Mouse (Mus musculus) stomach, postnatal 0 days (tissue): ENCODE measurements around the gene Il1a. TPM values are rescaled to one million over a fixed set of nuclear protein-coding genes. Genes with fewer than 3 reads are reported as not detected.

Experiments used
- ATAC-seq: fragments of 200-750 bp; cut with Nextera tagmentation; 2 replicates; pipeline ENCODE4 v1.8.0; 2017; ENCODE audit not compliant: low FRiP score, low TSS enrichment
- DNase-seq: peaks from one replicate; pipeline ENCODE4 v3.0.0-alpha.2; 2016; ENCODE audit warnings: low spot score
- H3K27ac ChIP-seq: fragments of 300-500 bp; sonication (generic); replicated peaks from 2 replicates; pipeline ENCODE4 v1.5.1; 2014; ENCODE audit warnings: mild to moderate bottlenecking, control low read depth
- H3K27me3 ChIP-seq: fragments of 300-500 bp; sonication (generic); 2 replicates; pipeline ENCODE4 v1.6.1; 2014; ENCODE audit warnings: low read length; ENCODE audit not compliant: control insufficient read depth, insufficient read depth
- H3K36me3 ChIP-seq: fragments of 300-500 bp; sonication (generic); 2 replicates; pipeline ENCODE4 v1.6.1; 2014; ENCODE audit warnings: low read length, mixed read lengths; ENCODE audit not compliant: control insufficient read depth, insufficient read depth
- H3K4me1 ChIP-seq: fragments of 300-500 bp; sonication (generic); replicated peaks from 2 replicates; pipeline ENCODE4 v1.6.1; 2014; ENCODE audit warnings: antibody characterized with exemption; ENCODE audit not compliant: control insufficient read depth, insufficient read depth
- H3K4me2 ChIP-seq: fragments of 300-500 bp; sonication (generic); replicated peaks from 2 replicates; pipeline ENCODE4 v1.6.1; 2014; ENCODE audit warnings: low read depth, mild to moderate bottlenecking, control low read depth, moderate library complexity
- H3K4me3 ChIP-seq: fragments of 300-500 bp; sonication (generic); 2 replicates; pipeline ENCODE4 v1.5.1; 2014; ENCODE audit warnings: low read depth, low read length, control low read depth
- H3K9ac ChIP-seq: fragments of 300-500 bp; sonication (generic); 2 replicates; pipeline ENCODE4 v1.6.1; 2014; ENCODE audit warnings: mild to moderate bottlenecking, low read length, control low read depth, mixed read lengths
- H3K9me3 ChIP-seq: fragments of 300-500 bp; sonication (generic); 2 replicates; pipeline ENCODE4 v1.6.1; 2016; ENCODE audit warnings: low read length; ENCODE audit not compliant: control insufficient read depth
- CTCF ChIP-seq: IDR thresholded peaks from 2 replicates; pipeline ENCODE4 v1.5.1; 2016; ENCODE audit warnings: antibody characterized with exemption, low read depth, mild to moderate bottlenecking, moderate library complexity
- EP300 ChIP-seq: optimal IDR thresholded peaks from 2 replicates; pipeline ENCODE3; 2016; ENCODE audit warnings: antibody characterized with exemption
- WGBS: fragments of 180-500 bp; shearing (Covaris S2); extraction: QIAGEN DNeasy Blood & Tissue Kit; methylation state at CpG from one replicate; pipeline ENCODE4 v1.1.7; 2014; 5-methylcytosine and 5-hydroxymethylcytosine counted together
- polyA plus RNA-seq: library from polyadenylated mRNA; unstranded; fragments of >200 nt; fragmentation: Nextera tagmentation; extraction: Ambion mirVana; gene quantifications from 2 replicates; pipeline ENCODE4 v1.2.1, GENCODE M21; 2015

Il1a gene
- polyA plus RNA-seq, result 4.6 and 5.8 TPM in 2 replicates

- no peak for TF ChIP-seq CTCF
- TF ChIP-seq EP300, result no peak
- no peaks in the 10 kb centered on the region for H3K9me3 ChIP-seq
- H3K4me1 ChIP-seq, result no peaks in the 10 kb centered on the region
- 73% methylated on average over 7 of the region's 7 CpGs for WGBS
- no peaks in the 10 kb centered on the region for H3K36me3 ChIP-seq
- no peak within 1 kb of the TSS for H3K9ac ChIP-seq
- no peak within 1 kb of the TSS for H3K27ac ChIP-seq
- ATAC-seq (no peak), DNase-seq (no peak)
- no peaks in the 10 kb centered on the region for H3K27me3 ChIP-seq
- no peak within 1 kb of the TSS for H3K4me2 ChIP-seq
- no peak within 1 kb of the TSS for H3K4me3 ChIP-seq
These were observed at the start of gene Il1a for GRCm38 (mm10) chr2:129309836-129310235. TSS of gene Il1a (minus strand) at chr2:129309972.

GRCm38 (mm10) chr2:129338138-129338621 is 28.4 kb upstream of the Il1a start:
- Histone ChIP-seq H3K9ac (no peak overlapping the region), H3K27ac (no peak overlapping the region), H3K36me3 (no peaks in the 10 kb centered on the region), H3K27me3 (no peaks in the 10 kb centered on the region), H3K9me3 (no peaks in the 10 kb centered on the region), H3K4me1 (no peaks in the 10 kb centered on the region), H3K4me3 (no peak overlapping the region), H3K4me2 (no peak overlapping the region)
- WGBS, result 63% methylated on average over 6 of the region's 6 CpGs
- DNase-seq (no peak), ATAC-seq (no peak)
- TF ChIP-seq CTCF (no peak), EP300 (no peak)

GRCm38 (mm10) chr2:129333471-129333870 is 23.7 kb upstream of the Il1a start:
- Histone ChIP-seq H3K36me3 (no peaks in the 10 kb centered on the region), H3K27ac (no peak overlapping the region), H3K4me2 (no peak overlapping the region), H3K9ac (no peak overlapping the region), H3K4me3 (no peak overlapping the region), H3K9me3 (no peaks in the 10 kb centered on the region), H3K4me1 (no peaks in the 10 kb centered on the region), H3K27me3 (no peaks in the 10 kb centered on the region)
- ATAC-seq, result no peak
- TF ChIP-seq EP300, result no peak
- TF ChIP-seq CTCF, result no peak
- DNase-seq, result no peak
- 56% methylated on average over 4 of the region's 4 CpGs for WGBS

GRCm38 (mm10) chr2:129330540-129330939 is 20.8 kb upstream of the Il1a start:
- H3K27ac ChIP-seq, result no peak overlapping the region

GRCm38 (mm10) chr2:129330024-129330423 is 20.3 kb upstream of the Il1a start:
- WGBS, result 65% methylated on average over 7 of the region's 7 CpGs
- H3K27ac ChIP-seq, result no peak overlapping the region

More at GRCm38 (mm10) chr2:129330540-129330939, 20.8 kb upstream of the Il1a start:
- 71% methylated on average over 13 of the region's 13 CpGs for WGBS
- DNase-seq, result no peak
- H3K4me1 ChIP-seq, result no peaks in the 10 kb centered on the region
- no peak for ATAC-seq
- H3K36me3 ChIP-seq, result no peaks in the 10 kb centered on the region
- TF ChIP-seq CTCF, result no peak
- TF ChIP-seq EP300, result no peak
- no peaks in the 10 kb centered on the region for H3K27me3 ChIP-seq
- no peak overlapping the region for H3K4me2 ChIP-seq
- no peak overlapping the region for H3K4me3 ChIP-seq
- H3K9me3 ChIP-seq, result no peaks in the 10 kb centered on the region
- H3K9ac ChIP-seq, result no peak overlapping the region

GRCm38 (mm10) chr2:129328238-129328637 is 18.5 kb upstream of the Il1a start:
- ATAC-seq (no peak), DNase-seq (no peak)
- Histone ChIP-seq H3K27ac (no peak overlapping the region), H3K9ac (no peak overlapping the region), H3K4me2 (no peak overlapping the region), H3K36me3 (no peaks in the 10 kb centered on the region), H3K9me3 (no peaks in the 10 kb centered on the region), H3K4me1 (no peaks in the 10 kb centered on the region), H3K27me3 (no peaks in the 10 kb centered on the region), H3K4me3 (no peak overlapping the region)
- no peak for TF ChIP-seq EP300
- no peak for TF ChIP-seq CTCF
- WGBS, result 88% methylated on average over 4 of the region's 4 CpGs

More at GRCm38 (mm10) chr2:129330024-129330423, 20.3 kb upstream of the Il1a start:
- no peak for DNase-seq
- no peak for ATAC-seq
- H3K9me3 ChIP-seq, result no peaks in the 10 kb centered on the region
- TF ChIP-seq CTCF (no peak), EP300 (no peak)
- no peak overlapping the region for H3K4me2 ChIP-seq
- no peak overlapping the region for H3K4me3 ChIP-seq
- no peaks in the 10 kb centered on the region for H3K4me1 ChIP-seq
- H3K36me3 ChIP-seq, result no peaks in the 10 kb centered on the region
- no peaks in the 10 kb centered on the region for H3K27me3 ChIP-seq
- H3K9ac ChIP-seq, result no peak overlapping the region
